Mouse (Mus musculus) myocyte (in vitro differentiated cells): ENCODE measurements at regions not wholly inside any gene's neighbourhood (a gene's known extent, or its start where the extent isn't known, plus 50 kb on each side); places are given as distances from the start of the nearest gene placed in this dataset.
A peak's percentile ranks its signal among the peaks of the same experiment; 100 is the strongest.

ENCODE experiments used
- H3K27me3 ChIP-seq: one replicate; pipeline ENCODE4 v1.6.1; 2011; ENCODE audit not compliant: control insufficient read depth, insufficient read depth, insufficient read length
- H3K36me3 ChIP-seq: one replicate; pipeline ENCODE4 v1.6.1; 2011; ENCODE audit not compliant: control insufficient read depth, insufficient read depth
- H3K4me2 ChIP-seq: one replicate; pipeline ENCODE4 v1.6.1; 2011; ENCODE audit warnings: low read depth, control low read depth
- H3K4me3 ChIP-seq: one replicate; pipeline ENCODE4 v1.5.1; 2011; ENCODE audit warnings: mild to moderate bottlenecking, control low read depth, moderate library complexity
- H3K79me2 ChIP-seq: one replicate; pipeline ENCODE4 v1.6.1; 2011; ENCODE audit not compliant: control insufficient read depth, insufficient read depth
- H3ac ChIP-seq: one replicate; pipeline ENCODE4 v1.6.1; 2011; ENCODE audit not compliant: control insufficient read depth, insufficient read length
- CEBPB ChIP-seq: IDR thresholded peaks from 2 replicates; pipeline ENCODE4 v1.6.1; 2011; ENCODE audit warnings: mild to moderate bottlenecking, moderate library complexity; ENCODE audit not compliant: poor library complexity, insufficient read depth, severe bottlenecking
- E2F4 ChIP-seq: IDR thresholded peaks from one replicate; pipeline ENCODE4 v1.6.1; 2011; ENCODE audit warnings: mild to moderate bottlenecking, control low read depth, moderate library complexity; ENCODE audit not compliant: insufficient read depth
- MAX ChIP-seq: IDR thresholded peaks from one replicate; pipeline ENCODE4 v1.6.1; 2011; ENCODE audit warnings: low read depth, mild to moderate bottlenecking, control low read depth
- MYOD1 ChIP-seq, 3 experiments: IDR thresholded peaks; one replicate each; pipeline ENCODE4 v1.6.1; 2011; ENCODE audit warnings: control low read depth in 2 of 3, low read depth in 2 of 3, mild to moderate bottlenecking in 2 of 3, moderate library complexity in 1 of 3; ENCODE audit not compliant: insufficient read length in 2 of 3, control insufficient read depth in 1 of 3
- MYOG ChIP-seq, 3 experiments: IDR thresholded peaks; one replicate each; pipeline ENCODE4 v1.6.1; 2011; ENCODE audit warnings: control low read depth in 2 of 3, low read depth in 2 of 3, mild to moderate bottlenecking in 2 of 3; ENCODE audit not compliant: insufficient read length in 2 of 3, control insufficient read depth in 1 of 3, insufficient read depth in 1 of 3
- POLR2A ChIP-seq: IDR thresholded peaks from one replicate; pipeline ENCODE4 v1.6.1; 2011; ENCODE audit warnings: low read depth, mild to moderate bottlenecking, control low read depth, moderate library complexity; ENCODE audit not compliant: insufficient read length
- POLR2AphosphoS2 ChIP-seq: IDR thresholded peaks from one replicate; pipeline ENCODE4 v1.6.1; 2011; ENCODE audit warnings: low read depth, control low read depth; ENCODE audit not compliant: insufficient read length
- REST ChIP-seq: IDR thresholded peaks from one replicate; pipeline ENCODE4 v1.6.1; 2011; ENCODE audit warnings: mild to moderate bottlenecking, control low read depth, moderate library complexity; ENCODE audit not compliant: insufficient read depth, insufficient read length
- SRF ChIP-seq: IDR thresholded peaks from one replicate; pipeline ENCODE4 v1.6.1; 2011; ENCODE audit warnings: low read depth; ENCODE audit not compliant: control insufficient read depth, insufficient read length
- TCF12 ChIP-seq: IDR thresholded peaks from one replicate; pipeline ENCODE4 v1.6.1; 2011; ENCODE audit warnings: mild to moderate bottlenecking, control low read depth; ENCODE audit not compliant: poor library complexity, insufficient read depth, severe bottlenecking
- TCF3 ChIP-seq: IDR thresholded peaks from one replicate; pipeline ENCODE4 v1.6.1; 2011; ENCODE audit warnings: low read depth, control low read depth; ENCODE audit not compliant: insufficient read length
- USF1 ChIP-seq: IDR thresholded peaks from one replicate; pipeline ENCODE4 v1.6.1; 2011; ENCODE audit warnings: low read depth, mild to moderate bottlenecking, control low read depth, moderate library complexity

DNA sequence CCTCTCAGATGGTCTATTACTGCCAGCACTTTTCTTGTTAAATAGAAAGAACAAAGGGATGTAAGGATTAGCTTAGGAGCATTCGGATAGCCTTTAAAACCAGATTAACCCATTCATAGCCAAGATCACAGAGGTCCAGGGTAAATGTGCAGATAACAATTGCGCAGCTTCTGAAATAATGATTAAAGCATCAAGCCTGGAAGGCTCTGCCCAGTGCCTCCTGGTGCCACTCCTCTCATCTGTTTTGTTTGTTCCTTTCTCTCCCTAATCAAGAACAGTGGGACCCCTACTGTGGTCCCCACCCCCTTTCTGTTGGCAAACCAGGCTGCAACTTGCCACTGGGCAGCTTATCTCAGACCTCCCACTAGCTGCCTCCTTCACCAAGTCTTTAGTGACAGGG is 131.8 kb upstream of the Egln3 start:
- no peak for TF ChIP-seq MAX
- no peak for TF ChIP-seq POLR2A
- TF ChIP-seq TCF12, result no peak
- no peak for TF ChIP-seq REST
- no peak for TF ChIP-seq POLR2AphosphoS2
- Histone ChIP-seq H3K79me2 (no peaks in the 10 kb centered on the region), H3K36me3 (no peaks in the 10 kb centered on the region), H3ac (no peak overlapping the region), H3K4me2 (no peak overlapping the region), H3K4me3 (no peak overlapping the region), H3K27me3 (no peaks in the 10 kb centered on the region)

DNA sequence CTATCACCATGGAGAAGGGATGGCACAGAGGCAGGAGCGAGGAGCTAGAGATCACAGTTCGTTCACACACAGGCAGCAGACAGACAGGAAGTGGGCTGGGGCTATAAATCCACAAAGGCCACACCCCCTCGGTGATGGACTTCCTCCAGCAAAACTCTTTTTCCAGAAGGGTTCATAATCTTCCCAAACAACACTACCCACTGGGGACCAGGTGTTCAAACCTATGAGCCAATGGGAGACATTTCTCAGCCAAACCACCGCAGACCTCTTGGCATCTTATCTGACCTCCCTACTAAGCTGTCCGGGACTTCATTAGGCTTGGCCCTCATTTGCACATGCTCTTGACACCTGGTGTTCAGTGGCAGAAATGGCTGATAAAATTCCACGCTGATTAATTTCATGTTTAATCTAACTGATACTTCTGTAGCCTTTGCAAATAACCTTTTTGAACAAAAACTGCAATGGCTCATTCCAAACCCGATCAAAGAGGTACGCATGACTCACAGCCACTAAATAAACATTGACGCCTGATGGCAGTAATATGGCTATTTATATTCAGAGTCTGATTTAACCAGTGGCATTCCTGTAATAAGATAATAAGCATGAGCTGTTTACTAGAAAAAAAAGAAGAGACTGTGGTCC is 131.0 kb upstream of the Egln3 start:
- Histone ChIP-seq H3K79me2 (no peaks in the 10 kb centered on the region), H3K4me3 (no peak overlapping the region), H3K36me3 (no peaks in the 10 kb centered on the region), H3K4me2 (peak overlapping the region; percentile 77), H3ac (no peak overlapping the region), H3K27me3 (no peaks in the 10 kb centered on the region)
- no peak for TF ChIP-seq CEBPB
- no peak for TF ChIP-seq USF1
- TF ChIP-seq MYOD1 (IDR thresholded peaks at IDR 0.05; ENCODE audit: control insufficient read depth in 1 of 3, insufficient read length in 2 of 3, low read depth in 2 of 3), result peak in 1 of 3 experiments; percentile 48
- TF ChIP-seq MYOG (IDR thresholded peaks at IDR 0.05; ENCODE audit: control insufficient read depth in 1 of 3, insufficient read depth in 1 of 3, insufficient read length in 2 of 3, low read depth in 2 of 3), result peak in 2 of 3 experiments; percentile 9 to 31
- no peak for TF ChIP-seq E2F4

DNA sequence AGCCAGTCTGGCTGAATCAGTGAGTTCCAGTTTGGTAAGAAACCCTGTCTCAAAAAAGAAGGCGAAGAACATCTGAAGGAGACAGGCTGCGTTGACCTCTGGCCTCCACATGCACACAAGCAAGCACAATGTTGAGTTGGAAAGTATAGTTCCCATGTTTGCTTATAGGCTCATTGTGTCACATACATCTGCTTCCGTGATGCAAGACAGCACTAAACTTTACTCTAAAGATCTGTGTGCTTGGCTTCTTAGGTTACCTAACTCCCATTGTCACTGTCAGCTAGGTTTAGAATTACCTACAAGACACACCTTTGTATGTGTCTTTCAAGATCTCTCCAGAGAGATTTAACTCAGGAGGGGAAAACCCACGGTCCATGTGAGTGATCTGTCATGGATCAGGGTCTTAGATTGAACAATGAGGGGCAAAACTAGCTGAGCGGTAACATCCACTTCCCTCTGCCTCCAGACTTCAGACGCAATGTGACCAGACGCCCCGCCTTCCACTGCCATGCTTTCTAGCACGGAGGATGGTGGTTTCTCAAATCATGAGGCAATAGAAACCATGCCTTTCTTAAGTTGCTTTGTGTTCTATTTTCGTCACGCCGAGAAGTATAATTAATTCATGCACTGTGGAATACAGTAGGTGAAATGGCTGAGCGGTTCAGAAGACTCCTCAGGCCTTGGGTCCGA is 130.1 kb upstream of the Egln3 start:
- Histone ChIP-seq H3K4me2 (peak overlapping the region; percentile 77), H3K79me2 (no peaks in the 10 kb centered on the region), H3K27me3 (no peaks in the 10 kb centered on the region), H3K36me3 (no peaks in the 10 kb centered on the region), H3ac (no peak overlapping the region), H3K4me3 (no peak overlapping the region)
- TF ChIP-seq USF1 (no peak), MAX (no peak), REST (no peak), POLR2AphosphoS2 (no peak), TCF12 (no peak), MYOG (IDR thresholded peaks at IDR 0.05; ENCODE audit: control insufficient read depth in 1 of 3, insufficient read depth in 1 of 3, insufficient read length in 2 of 3, low read depth in 2 of 3) (no peak), E2F4 (no peak), POLR2A (no peak), TCF3 (no peak), MYOD1 (IDR thresholded peaks at IDR 0.05; ENCODE audit: control insufficient read depth in 1 of 3, insufficient read length in 2 of 3, low read depth in 2 of 3) (no peak), SRF (no peak), CEBPB (no peak)

DNA sequence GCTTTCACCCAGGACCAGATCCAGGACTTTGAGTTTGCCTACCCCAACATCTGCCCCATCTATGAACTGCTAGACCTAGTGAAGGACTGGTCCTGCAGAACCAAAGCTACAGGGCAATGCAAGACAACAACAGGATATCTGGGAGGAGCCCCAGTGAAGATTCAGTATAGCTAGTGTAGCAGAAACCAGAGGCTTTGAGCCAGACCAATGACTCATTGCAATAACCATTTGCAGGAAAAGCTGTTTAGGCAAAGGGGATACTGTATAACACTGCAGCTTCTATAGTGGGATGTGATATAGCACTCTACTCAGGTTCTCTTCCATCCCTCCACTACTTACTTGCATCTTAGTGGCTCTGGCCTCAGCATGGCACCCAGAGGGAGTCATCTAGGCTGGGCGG is 123.8 kb upstream of the Egln3 start:
- Histone ChIP-seq H3K79me2 (no peaks in the 10 kb centered on the region), H3K27me3 (no peaks in the 10 kb centered on the region), H3K4me2 (no peak overlapping the region), H3K36me3 (no peaks in the 10 kb centered on the region), H3ac (no peak overlapping the region), H3K4me3 (no peak overlapping the region)
- no peak for TF ChIP-seq MYOG (IDR thresholded peaks at IDR 0.05; ENCODE audit: control insufficient read depth in 1 of 3, insufficient read depth in 1 of 3, insufficient read length in 2 of 3, low read depth in 2 of 3)
- TF ChIP-seq SRF, result no peak

DNA sequence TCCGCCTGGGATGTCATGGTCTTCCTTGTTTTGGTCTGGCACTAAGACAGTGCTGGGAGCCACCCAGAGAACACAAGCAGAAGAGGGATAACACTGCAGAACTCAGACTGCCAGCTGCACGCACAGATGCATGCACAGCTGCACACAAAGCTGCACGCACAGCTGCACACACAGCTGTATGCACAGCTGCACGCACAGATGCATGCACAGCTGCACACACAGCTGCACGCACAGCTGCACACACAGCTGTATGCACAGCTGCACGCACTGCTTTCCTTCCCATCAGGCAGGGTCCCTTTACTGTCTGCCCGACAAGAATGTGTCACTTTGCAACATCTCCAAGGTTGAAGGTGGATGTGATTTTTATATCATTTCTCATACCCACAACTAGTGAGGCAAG is 122.9 kb upstream of the Egln3 start:
- peak in 2 of 3 experiments; percentile 78 to 90 for TF ChIP-seq MYOD1 (IDR thresholded peaks at IDR 0.05; ENCODE audit: control insufficient read depth in 1 of 3, insufficient read length in 2 of 3, low read depth in 2 of 3)
- peak in 2 of 3 experiments; percentile 74 to 77 for TF ChIP-seq MYOG (IDR thresholded peaks at IDR 0.05; ENCODE audit: control insufficient read depth in 1 of 3, insufficient read depth in 1 of 3, insufficient read length in 2 of 3, low read depth in 2 of 3)
- no peak for TF ChIP-seq POLR2A
- TF ChIP-seq TCF12, result peak; percentile 24
- no peak for TF ChIP-seq E2F4
- TF ChIP-seq SRF, result no peak
- peak; percentile 88 for TF ChIP-seq TCF3
- Histone ChIP-seq H3ac (no peak overlapping the region), H3K79me2 (no peaks in the 10 kb centered on the region), H3K4me2 (no peak overlapping the region), H3K36me3 (no peaks in the 10 kb centered on the region), H3K27me3 (no peaks in the 10 kb centered on the region), H3K4me3 (no peak overlapping the region)
